Mouse (Mus musculus) ES-Bruce4 (cell line): Measurements from ENCODE around the gene Cspg5. TPM values are rescaled to one million over a fixed set of nuclear protein-coding genes. Genes with fewer than 3 reads are reported as not detected.

ENCODE experiments used
- H3K27ac ChIP-seq: 2 replicates; pipeline ENCODE4 v1.5.1; 2012; ENCODE audit warnings: low read length, inconsistent platforms; ENCODE audit not compliant: insufficient read depth
- H3K27me3 ChIP-seq: 2 replicates; pipeline ENCODE4 v1.6.1; 2012; ENCODE audit warnings: mild to moderate bottlenecking, low read length, inconsistent platforms; ENCODE audit not compliant: control insufficient read depth, poor library complexity, insufficient read depth, severe bottlenecking
- H3K36me3 ChIP-seq: 2 replicates; pipeline ENCODE4 v1.6.1; 2012; ENCODE audit warnings: inconsistent platforms, mild to moderate bottlenecking, low read length, moderate library complexity; ENCODE audit not compliant: control insufficient read depth, poor library complexity, insufficient read depth, severe bottlenecking
- H3K4me1 ChIP-seq: one replicate; pipeline ENCODE4 v1.8.1; 2011; ENCODE audit warnings: low read length; ENCODE audit not compliant: control insufficient read depth, insufficient read depth
- H3K4me3 ChIP-seq: 2 replicates; pipeline ENCODE4 v1.5.1; 2011; ENCODE audit warnings: low read depth, mild to moderate bottlenecking, low read length
- H3K9ac ChIP-seq: 2 replicates; pipeline ENCODE4 v1.6.1; 2012; ENCODE audit warnings: low read depth, mild to moderate bottlenecking, inconsistent platforms; ENCODE audit not compliant: poor library complexity, severe bottlenecking
- H3K9me3 ChIP-seq: replicated peaks from 2 replicates; pipeline ENCODE4 v1.6.1; 2012; ENCODE audit warnings: mild to moderate bottlenecking, low read length, inconsistent platforms; ENCODE audit not compliant: control insufficient read depth, poor library complexity, insufficient read depth, severe bottlenecking
- CTCF ChIP-seq: IDR thresholded peaks from one replicate; pipeline ENCODE4 v1.8.1; 2011; ENCODE audit warnings: low read depth, low read length
- EP300 ChIP-seq: IDR thresholded peaks from 2 replicates; pipeline ENCODE4 v1.6.1; 2011; ENCODE audit warnings: low read depth, low read length; ENCODE audit not compliant: insufficient read depth
- POLR2A ChIP-seq: IDR thresholded peaks from one replicate; pipeline ENCODE4 v1.8.1; 2011; ENCODE audit warnings: low read length; ENCODE audit not compliant: insufficient read depth
- polyA plus RNA-seq: library from polyadenylated mRNA; stranded (reverse); fragments of >200 nt; gene quantifications from 2 replicates; pipeline ENCODE4 v1.2.4, GENCODE M21; 2011; ENCODE audit warnings: low read depth; ENCODE audit not compliant: missing spikeins, insufficient read depth, insufficient read length

Cspg5 gene
- polyA plus RNA-seq, 1 experiment: 1.0 TPM

DNA sequence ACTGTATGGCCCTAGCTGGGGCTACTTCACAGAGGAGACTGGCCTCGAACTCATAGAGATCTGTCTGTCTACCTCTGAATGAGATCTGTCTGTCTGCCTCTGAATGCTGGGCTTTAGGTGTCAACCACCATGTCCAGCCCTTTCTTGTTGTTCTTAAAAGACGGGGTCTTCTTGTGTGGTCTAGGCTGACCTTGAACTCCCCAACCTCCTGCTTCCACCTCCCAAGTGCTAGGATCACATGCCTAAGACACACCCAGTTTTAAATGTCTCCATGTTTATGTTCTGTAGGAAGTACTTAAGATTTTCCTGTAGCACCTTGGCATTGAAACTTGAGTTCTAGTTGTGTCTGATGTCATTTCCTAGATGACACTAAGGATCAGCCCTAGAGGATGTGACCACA lies 5.3 kb downstream of the Cspg5 start:
- Histone ChIP-seq H3K4me1 (peaks cover 4% of the 10 kb centered on the region), H3K9me3 (no peaks in the 10 kb centered on the region), H3K27me3 (0 out of 2 replicates have a peak, but pooled peaks cover 1% of the 10 kb centered on the region), H3K36me3 (no peaks in the 10 kb centered on the region), H3K27ac (no peak overlapping the region), H3K9ac (no peak overlapping the region), H3K4me3 (no peak overlapping the region)
- no peak; the same call in 1 of the 2 replicates for TF ChIP-seq EP300

DNA sequence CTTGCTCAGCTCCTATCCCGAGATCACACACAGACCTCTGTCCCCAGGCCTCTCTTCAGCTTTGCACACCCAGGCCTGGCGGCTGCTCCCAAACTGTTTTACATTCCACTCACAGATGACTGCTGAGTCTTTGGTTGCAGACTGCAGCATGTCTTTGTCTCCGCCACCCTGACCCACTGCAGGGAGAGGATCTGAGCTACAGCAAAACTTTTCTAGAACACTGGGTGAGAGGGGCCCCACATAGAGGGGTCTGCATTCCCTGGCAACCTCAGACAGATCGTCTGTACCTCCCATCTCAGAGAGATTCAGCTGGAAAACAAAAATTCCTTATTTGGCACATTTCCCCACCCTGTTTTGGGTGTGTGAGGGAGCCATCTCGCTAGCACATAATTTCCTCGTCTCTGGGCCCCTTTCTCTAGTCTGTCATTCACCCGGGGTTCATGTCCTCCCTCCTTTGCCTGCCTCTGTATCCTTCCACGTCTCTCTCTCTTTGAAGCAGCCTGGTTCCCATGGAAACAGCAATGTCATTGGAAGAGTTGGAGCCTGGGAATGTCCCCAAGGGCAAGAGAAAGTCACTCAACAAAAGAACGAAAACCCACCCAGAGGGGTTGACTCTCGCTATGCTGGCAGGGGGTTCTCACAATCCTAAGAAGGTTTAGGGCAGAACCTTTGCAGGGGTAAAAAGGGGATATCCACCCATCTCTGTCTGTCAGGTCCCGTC lies 6.4 kb downstream of the Cspg5 start:
- Histone ChIP-seq H3K36me3 (no peaks in the 10 kb centered on the region), H3K27ac (no peak overlapping the region), H3K4me3 (no peak overlapping the region), H3K4me1 (peaks cover 4% of the 10 kb centered on the region), H3K9ac (no peak overlapping the region), H3K27me3 (0 out of 2 replicates have a peak, but pooled peaks cover 1% of the 10 kb centered on the region), H3K9me3 (no peaks in the 10 kb centered on the region)
- TF ChIP-seq POLR2A (no peak), CTCF (no peak), EP300 (no peak)

DNA sequence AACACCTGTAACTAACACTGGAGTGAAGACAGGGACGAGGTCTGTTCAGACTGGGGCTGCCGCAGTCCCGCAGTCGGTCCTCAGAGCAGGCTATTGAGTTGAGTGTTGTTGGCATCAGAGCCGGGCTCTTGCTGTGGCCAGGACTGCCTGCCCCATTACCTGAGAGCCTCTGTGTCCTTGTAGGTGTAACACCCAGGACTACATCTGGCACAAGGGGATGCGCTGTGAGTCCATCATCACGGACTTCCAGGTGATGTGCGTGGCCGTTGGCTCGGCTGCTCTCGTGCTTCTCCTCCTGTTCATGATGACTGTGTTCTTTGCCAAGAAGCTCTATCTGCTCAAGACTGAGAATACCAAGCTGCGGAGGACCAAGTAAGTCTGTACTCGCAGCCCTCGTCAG lies 7.2 kb downstream of the Cspg5 start:
- Histone ChIP-seq H3K4me3 (no peak overlapping the region), H3K27ac (no peak overlapping the region), H3K9ac (no peak overlapping the region), H3K36me3 (no peaks in the 10 kb centered on the region), H3K4me1 (peaks cover 4% of the 10 kb centered on the region), H3K9me3 (no peaks in the 10 kb centered on the region), H3K27me3 (no peaks in the 10 kb centered on the region)
- TF ChIP-seq CTCF (no peak), POLR2A (no peak), EP300 (no peak)

DNA sequence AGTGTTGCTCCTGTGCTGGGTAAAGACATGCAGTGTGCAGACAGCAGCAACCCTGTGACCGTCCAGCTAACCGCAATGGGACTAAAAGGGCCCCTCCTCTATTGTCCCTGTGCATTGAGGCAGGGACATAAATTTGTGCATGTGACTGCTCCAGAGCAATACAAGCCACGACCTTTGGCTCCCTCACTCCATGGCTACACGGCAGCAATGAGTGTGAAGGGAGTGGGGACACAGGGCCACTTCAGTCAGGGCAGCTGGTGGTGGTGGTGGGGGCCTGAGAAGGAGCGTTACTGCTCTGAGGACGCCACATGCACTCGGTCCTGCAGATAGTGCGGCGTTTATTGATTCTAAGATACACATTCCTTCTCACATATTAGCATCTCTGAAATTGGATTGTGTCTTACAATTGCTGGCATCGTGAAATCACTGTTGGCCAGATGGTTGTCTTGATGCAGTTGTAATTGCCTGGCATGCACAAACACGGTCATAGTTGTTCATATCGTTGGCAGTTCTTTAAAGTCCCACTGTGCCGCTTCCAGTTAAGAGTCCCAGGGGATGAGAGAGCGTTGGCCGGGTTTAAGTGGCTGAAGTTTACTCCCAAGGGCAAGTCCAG lies 11.9 kb downstream of the Cspg5 start:
- Histone ChIP-seq H3K4me3 (no peak overlapping the region), H3K9me3 (no peaks in the 10 kb centered on the region), H3K4me1 (no peaks in the 10 kb centered on the region), H3K36me3 (no peaks in the 10 kb centered on the region), H3K27ac (no peak overlapping the region), H3K9ac (no peak overlapping the region), H3K27me3 (no peaks in the 10 kb centered on the region)
- TF ChIP-seq CTCF: no peak
- no peak for TF ChIP-seq POLR2A
- no peak for TF ChIP-seq EP300

DNA sequence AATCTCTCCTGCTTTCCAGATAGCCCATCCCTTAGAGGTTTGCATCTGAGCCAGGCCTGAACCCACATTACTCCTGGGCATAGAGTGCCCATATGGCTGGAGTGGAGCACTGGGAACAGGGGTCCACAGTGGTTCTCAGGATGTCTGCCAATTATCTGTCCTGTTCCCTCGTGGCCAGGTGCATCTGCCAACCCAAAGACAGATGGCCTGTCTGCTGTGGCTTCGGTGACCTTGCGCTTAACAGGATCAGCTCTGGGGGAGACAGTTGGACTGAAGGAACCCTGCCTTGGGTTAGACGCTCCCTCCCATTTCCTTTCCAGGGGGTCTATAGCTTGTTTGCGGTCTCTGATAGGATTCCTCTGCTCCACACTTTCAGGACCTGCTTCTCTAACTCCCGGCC lies 15.1 kb downstream of the Cspg5 start:
- no peak overlapping the region for H3K27ac ChIP-seq
- H3K9ac ChIP-seq: no peak overlapping the region
- H3K4me1 ChIP-seq: no peaks in the 10 kb centered on the region
- no peaks in the 10 kb centered on the region for H3K36me3 ChIP-seq
- no peak overlapping the region for H3K4me3 ChIP-seq
- H3K27me3 ChIP-seq: no peaks in the 10 kb centered on the region
- TF ChIP-seq POLR2A (no peak), CTCF (no peak), EP300 (no peak)
- H3K9me3 ChIP-seq: no peaks in the 10 kb centered on the region

DNA sequence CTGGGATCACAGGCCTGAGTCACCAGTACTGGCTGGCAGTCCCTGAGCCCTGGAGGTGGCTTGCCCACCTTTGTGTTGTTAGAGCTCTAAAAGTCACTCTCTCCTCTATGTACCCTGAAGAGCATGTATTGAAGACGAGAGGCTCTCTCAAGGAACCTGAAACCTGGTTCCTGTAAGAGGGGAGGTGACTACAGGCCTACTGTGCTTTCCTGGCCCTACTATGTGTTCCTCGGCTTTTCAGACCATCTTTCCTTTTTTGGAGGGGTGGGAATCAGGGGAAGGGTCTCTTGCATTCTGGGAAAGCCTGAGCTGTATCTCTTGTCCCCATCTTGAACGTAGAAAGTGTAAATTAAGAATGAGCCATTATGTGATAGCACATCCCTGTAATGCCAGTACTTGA lies 15.5 kb downstream of the Cspg5 start:
- no peak for TF ChIP-seq CTCF
- no peak for TF ChIP-seq POLR2A
- TF ChIP-seq EP300: no peak
- no peak overlapping the region for H3K9ac ChIP-seq
- no peak overlapping the region for H3K4me3 ChIP-seq
- no peaks in the 10 kb centered on the region for H3K36me3 ChIP-seq
- H3K27me3 ChIP-seq: no peaks in the 10 kb centered on the region
- no peak overlapping the region for H3K27ac ChIP-seq
- H3K4me1 ChIP-seq: no peaks in the 10 kb centered on the region
- H3K9me3 ChIP-seq: no peaks in the 10 kb centered on the region
